Mouse (Mus musculus) erythroid progenitor cell, adult 5-6 weeks (primary cell): ENCODE measurements around the gene Cacnb2. TPM values are rescaled to one million over a fixed set of nuclear protein-coding genes. Genes with fewer than 3 reads are reported as not detected.

ENCODE experiments used
- ATAC-seq: replicated peaks from 2 replicates; pipeline ENCODE4 v1.8.0; 2016; ENCODE audit warnings: moderate number of reproducible peaks, mild to moderate bottlenecking, moderate TSS enrichment, inconsistent platforms; ENCODE audit not compliant: poor library complexity, low FRiP score, severe bottlenecking
- total RNA-seq, 2 experiments: library from RNA; stranded (forward) in 1 of 2; stranded (reverse) in 1 of 2; fragments of 150-400 nt in 1 of 2; fragments of 186-747, 209-891 nt in 1 of 2; gene quantifications; 2 replicates each; pipeline versions ENCODE4 v1.2.3 to v1.2.4; 2015 to 2017; ENCODE audit warnings: low replicate concordance in 2 of 2

Gene Cacnb2
- total RNA-seq, 2 experiments from 2014 or later = 0.08 TPM; not detected in 1

DNA sequence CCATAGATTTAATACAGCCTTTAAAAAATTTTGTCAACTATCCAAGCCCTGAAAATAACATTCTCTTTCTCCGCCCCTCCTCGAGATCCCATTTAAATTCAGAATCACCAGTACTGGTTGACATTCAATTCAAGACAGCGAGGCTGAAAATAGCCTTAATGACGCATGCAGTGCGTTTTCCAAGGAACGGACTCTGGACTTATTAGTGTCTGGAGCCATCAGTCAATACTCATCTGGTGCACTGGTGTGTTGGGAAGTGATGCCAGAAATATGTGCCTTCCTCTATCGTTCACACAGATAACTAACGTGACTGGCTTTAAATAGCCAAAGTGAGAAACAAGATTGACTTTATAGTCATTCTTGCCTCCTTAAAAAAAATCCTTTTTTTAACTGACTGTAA, 333.6 kb downstream of the Cacnb2 start:
- ATAC-seq = no peak

DNA sequence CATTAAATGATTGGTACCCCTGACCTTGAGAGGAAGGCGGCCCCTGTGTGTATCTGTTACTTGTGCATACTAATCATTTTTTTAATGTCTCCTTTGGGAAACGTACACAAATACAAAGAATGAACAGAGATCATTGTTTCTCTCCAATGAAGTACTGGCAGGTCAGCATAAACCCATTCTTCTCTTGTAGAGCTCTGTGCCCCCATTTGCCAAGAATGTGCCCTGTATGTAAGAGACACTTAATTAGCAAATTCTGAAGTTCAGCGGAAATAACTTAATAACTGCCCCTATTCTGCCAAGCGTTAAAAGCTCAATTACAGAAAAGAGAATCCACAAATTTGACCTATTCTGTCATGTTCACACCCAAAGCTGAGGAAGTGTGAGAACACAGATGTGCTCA, 339.4 kb downstream of the Cacnb2 start:
- no peak for ATAC-seq

DNA sequence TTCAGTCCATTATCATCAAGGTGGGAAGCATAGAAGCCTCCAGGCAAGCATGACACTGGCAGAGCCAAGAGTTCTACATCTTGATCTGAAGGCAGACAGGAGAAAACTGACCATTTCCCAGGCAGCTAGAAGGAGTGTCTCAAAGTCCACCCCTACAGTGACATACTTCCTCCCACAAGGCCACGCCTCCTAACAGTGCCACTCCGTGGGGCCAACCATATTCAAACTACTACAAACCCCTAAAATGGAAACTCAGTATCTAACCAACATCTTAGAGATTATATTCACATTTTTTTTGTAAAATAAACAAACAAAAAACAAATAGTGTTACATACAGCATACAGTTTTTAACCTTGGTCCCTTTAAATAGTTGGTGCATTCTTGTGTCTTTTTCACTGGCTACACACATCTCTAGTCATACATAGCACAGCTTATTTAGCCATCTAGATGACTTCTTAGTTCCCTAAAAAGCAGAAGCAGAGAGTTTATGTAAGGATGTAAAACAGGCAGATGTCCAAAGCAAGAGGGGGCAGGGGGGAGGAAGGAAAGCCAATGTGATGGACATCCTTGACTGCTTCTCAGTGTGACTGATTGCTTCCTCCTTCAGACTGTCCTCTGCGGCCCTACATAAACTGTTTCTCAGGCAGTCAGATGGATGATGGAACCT, 340.9 kb downstream of the Cacnb2 start:
- ATAC-seq = no peak

GRCm38 (mm10) chr2:14953090-14953489, 350.2 kb downstream of the Cacnb2 start:
- ATAC-seq = no peak

GRCm38 (mm10) chr2:14960963-14961488, 358.1 kb downstream of the Cacnb2 start:
- no peak for ATAC-seq

DNA sequence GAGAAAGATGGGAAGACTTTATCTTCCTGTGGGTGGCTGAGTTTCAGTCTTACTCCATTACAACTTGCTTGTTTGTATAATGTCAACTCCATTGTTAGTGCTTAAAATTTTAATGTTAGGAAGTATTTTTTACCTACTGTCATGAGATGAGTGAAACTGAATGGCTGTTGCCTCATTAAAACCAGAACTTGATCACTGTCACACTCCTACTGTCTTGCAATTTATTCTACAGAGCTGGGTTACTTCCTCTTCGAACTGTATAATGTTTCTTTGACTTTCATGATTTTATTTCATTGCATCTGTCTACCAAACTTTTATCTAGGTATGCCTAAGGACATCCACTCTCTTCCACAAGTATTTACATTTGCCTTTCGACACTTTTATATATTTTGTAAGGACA, 358.6 kb downstream of the Cacnb2 start:
- no peak for ATAC-seq

GRCm38 (mm10) chr2:14984029-14984428, 381.1 kb downstream of the Cacnb2 start:
- ATAC-seq = no peak

DNA sequence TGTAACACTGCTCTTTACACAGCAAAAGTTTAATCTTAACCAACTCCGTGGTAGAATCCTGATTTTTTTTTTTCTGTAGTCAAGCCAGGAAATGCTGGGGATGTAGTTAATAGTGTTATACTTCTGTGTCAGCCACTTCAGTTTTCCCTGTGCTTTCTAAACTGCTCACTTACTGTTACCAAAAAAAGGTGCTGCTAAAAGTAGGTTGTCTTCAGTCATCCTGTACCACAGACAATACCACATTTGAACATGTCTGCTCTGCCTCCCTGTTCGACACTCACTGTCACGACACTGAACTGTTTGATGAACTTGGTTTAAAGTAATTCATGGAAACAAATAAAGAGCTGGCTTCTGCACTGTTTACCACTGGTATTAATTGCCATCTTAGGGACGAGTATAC, 385.6 kb downstream of the Cacnb2 start:
- ATAC-seq = no peak

GRCm38 (mm10) chr2:14989350-14989749, 386.5 kb downstream of the Cacnb2 start:
- no peak for ATAC-seq

DNA sequence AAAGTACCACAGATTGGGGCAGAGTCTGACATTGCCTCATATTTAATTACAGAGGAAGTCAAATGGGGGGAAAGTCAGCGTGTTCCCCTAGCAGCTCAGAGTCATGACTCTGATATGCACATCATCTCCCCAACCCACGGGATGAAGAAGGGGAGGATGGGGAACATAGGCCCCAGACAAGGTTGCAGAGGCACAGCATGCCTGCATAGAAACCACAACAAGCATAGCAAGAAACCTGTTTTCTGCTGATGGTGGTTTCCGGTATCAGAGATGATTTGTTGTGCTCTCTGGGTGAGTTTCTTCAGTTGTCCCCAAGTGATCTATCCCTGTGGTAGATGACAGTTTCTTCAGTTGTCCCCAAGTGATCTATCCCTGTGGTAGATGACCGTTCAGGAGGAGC, 389.6 kb downstream of the Cacnb2 start:
- ATAC-seq = no peak

- ATAC-seq = no peak
Observed at GRCm38 (mm10) chr2:14996036-14996435, 393.1 kb downstream of the Cacnb2 start.

GRCm38 (mm10) chr2:14997836-14998235, 394.9 kb downstream of the Cacnb2 start:
- ATAC-seq = no peak

- ATAC-seq = no peak
Observed at GRCm38 (mm10) chr2:15007531-15007930, 404.6 kb downstream of the Cacnb2 start.

- ATAC-seq = no peak
Observed at GRCm38 (mm10) chr2:15008072-15008471, 405.2 kb downstream of the Cacnb2 start.

GRCm38 (mm10) chr2:15026817-15027216, 423.9 kb downstream of the Cacnb2 start:
- ATAC-seq = no peak

DNA sequence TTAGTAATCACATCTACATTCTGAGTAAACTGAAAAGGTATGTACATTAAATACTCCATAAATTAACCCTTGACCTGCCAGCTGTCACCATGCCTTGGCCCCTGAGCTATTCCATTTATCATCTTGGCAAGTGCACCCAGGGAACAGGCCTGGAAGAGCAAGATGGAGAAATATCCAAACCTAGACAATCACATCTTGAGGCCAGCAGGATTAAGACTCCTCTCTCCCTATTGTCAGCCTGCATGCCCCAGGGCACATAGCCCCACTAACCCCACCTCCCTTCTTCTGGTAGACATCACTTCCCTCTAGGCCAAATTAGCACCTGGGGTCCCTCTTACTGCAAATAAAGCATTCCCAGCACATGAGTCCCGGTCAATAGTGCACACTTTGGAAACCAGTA, 424.9 kb downstream of the Cacnb2 start:
- ATAC-seq = no peak

Other genes starting within 250 kb of the Cacnb2 start
- not detected in 2 replicates for gene Slc39a12, start 214.8 kb upstream of the Cacnb2 start, total RNA-seq (2015; ENCODE audit: low replicate concordance)
- 0.26 TPM in 1 of 2 replicates, not detected in the other for gene Slc39a12, start 214.8 kb upstream of the Cacnb2 start, total RNA-seq (2017; ENCODE audit: low replicate concordance)